Mouse (Mus musculus): Measurements from ENCODE around the gene Sipa1l2.

Sipa1l2 gene

DNA sequence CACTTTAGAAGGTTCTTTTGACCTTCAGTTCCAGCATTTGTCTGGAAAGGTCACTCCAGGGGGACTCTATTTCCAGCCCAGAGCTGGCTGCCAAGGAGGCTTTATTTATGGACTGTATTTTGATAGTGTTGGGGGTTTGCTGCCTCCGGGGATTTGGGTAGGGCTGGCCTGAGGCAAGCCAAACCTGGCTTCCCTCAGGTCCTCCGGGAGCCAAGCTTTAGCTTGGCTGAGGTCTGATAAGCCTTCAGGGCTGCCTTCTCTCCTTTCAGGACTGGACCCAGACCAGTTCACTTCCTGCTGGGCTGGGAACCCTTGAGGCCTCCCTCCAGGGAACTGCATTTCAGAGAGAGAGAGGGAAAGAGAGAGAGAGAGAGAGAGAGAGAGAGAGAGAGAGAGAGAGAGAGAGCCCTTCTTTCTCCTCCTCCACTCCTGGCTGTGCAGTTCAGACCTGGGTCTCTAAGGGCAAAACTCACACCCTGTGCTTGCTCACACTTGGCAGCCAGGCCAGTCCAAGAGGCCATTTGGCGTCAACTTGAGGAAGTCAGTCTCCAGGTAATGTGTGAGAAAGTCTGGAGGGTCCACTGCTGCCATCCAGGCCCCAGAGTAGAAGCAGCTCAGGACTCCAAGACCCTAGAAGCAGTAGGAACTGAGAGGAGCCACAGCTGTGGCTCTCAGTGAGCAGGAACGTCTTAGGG is 201.1 kb downstream of the Sipa1l2 start:
- DNase-seq (ENCODE audit: low spot score) = no peak
